Mouse (Mus musculus) cerebellum, adult 9-11 months (tissue): ENCODE data around the gene Klf12.
"Not testable (repeated sequence)": the region's sequence is repeated elsewhere in the genome, so short reads cannot be mapped to it uniquely, and the experiment has no call there.

Experiments
- DNase-seq: peaks from one replicate; pipeline ENCODE4 v3.0.0; 2022

The Klf12 gene

GRCm38 (mm10) chr14:99876791-99877578, 407.5 kb downstream of the Klf12 start:
- no peak for DNase-seq

GRCm38 (mm10) chr14:99873725-99874124, 410.8 kb downstream of the Klf12 start:
- no peak for DNase-seq

DNA sequence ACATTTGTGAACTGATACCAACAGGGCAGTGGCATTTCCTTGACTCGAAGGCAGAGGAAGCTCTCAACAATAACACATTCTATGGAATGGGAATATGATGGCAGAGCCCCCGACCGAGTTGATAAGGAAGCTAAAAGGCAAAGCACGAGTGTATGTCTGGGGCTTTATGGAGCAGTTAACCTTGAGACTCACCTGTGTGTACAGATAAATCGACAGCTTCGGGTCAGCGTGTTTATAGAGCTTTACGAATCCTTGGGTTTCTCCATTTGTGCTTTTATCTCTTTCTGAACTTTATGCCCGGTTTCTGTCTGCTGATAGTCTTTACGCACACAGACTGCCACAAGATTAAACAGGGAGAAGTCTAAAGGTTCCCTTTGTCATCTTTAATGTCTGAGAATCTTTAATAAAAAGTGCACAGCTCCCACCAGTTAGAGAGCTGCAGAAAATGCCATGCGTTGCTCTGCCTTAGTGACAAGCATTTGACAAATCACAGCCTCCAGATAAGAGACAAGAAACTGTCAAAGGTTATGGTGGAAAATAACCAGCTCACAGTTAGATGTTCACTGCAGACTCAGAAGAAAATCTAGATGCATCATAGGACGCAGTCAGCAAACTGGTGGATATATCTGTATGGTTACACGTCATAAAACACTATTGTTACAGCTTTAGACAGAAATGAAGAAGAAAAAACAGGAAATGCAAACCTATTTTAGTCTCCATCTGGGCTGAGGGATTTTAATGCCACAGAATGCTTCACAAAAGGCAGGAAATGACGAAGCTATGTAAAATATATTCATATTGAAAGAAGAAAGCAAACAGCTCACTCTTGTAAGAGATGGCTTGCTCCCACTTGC, 428.1 kb downstream of the Klf12 start:
- DNase-seq, result no peak

- not testable (repeated sequence) for DNase-seq
Observed at GRCm38 (mm10) chr14:99854467-99854807, 430.0 kb downstream of the Klf12 start.

- not testable (repeated sequence) for DNase-seq
Observed at GRCm38 (mm10) chr14:99853769-99854466, 430.6 kb downstream of the Klf12 start.

DNA sequence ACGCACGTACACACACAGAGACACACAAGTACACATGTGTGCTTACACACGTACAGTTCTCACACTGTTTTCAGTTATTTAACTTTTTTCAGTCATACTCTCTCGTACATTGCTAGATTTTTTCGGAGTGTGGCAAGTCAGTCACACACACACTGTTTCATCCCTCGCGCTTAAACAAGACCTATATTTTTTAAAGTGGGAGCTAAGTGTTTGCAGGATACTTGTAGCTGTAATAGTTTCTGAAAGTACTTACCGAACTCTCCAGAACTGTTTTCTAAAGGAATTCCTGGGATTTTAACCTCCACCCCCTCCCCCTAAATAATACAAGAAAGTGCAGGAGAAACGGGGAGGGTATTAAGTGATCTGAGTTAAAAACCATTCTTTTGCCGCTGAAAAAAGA, 434.1 kb downstream of the Klf12 start:
- DNase-seq, result no peak

- no peak for DNase-seq
Observed at GRCm38 (mm10) chr14:99847502-99847901, 437.0 kb downstream of the Klf12 start.

DNA sequence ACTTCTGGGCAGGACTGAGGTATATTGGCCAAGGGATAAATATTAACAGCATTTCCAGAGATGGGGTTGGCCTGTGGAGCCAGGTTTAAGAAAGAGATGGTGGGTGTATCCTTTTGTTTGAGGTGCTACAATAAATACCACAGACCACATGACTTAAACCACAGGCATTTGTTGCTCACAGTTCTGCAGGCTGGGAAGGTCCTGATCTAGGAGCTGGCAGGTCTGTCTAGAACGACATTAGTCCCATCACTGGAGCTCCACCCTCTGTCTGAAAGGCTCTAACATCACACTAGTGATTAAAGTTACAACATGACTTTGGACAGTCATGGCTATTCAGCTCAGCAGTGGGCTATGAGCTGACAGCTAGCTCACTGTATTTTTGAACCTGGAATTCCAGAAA, 457.8 kb downstream of the Klf12 start:
- DNase-seq, result no peak
